Mouse (Mus musculus) embryonic facial prominence, embryonic 14.5 days (tissue): ENCODE data around the gene Eddm3b. TPM values are rescaled to one million over a fixed set of nuclear protein-coding genes. Genes with fewer than 3 reads are reported as not detected.
"Not testable (repeated sequence)": the region's sequence is repeated elsewhere in the genome, so short reads cannot be mapped to it uniquely, and the experiment has no call there.

Experiments
- ATAC-seq: fragments of 200-750 bp; cut with Nextera tagmentation; 2 replicates; pipeline ENCODE4 v1.8.0; 2017; ENCODE audit warnings: low read depth, moderate number of reproducible peaks, moderate TSS enrichment
- DNase-seq: peaks from one replicate; pipeline ENCODE4 v3.0.0-alpha.2; 2015; ENCODE audit warnings: low spot score
- H3K27ac ChIP-seq: fragments of 300-500 bp; sonication (generic); replicated peaks from 2 replicates; pipeline ENCODE4 v1.5.1; 2014; ENCODE audit warnings: low read depth, mild to moderate bottlenecking, low read length, moderate library complexity
- H3K27me3 ChIP-seq: fragments of 300-500 bp; sonication (generic); replicated peaks from 2 replicates; pipeline ENCODE4 v1.6.1; 2014; ENCODE audit warnings: low read length; ENCODE audit not compliant: control insufficient read depth, insufficient read depth
- H3K36me3 ChIP-seq: fragments of 300-500 bp; sonication (generic); 2 replicates; pipeline ENCODE4 v1.6.1; 2014; ENCODE audit warnings: low read length, mixed read lengths; ENCODE audit not compliant: control insufficient read depth, insufficient read depth
- H3K4me1 ChIP-seq: fragments of 300-500 bp; sonication (generic); 2 replicates; pipeline ENCODE4 v1.6.1; 2014; ENCODE audit warnings: antibody characterized with exemption, low read length; ENCODE audit not compliant: control insufficient read depth, insufficient read depth
- H3K4me2 ChIP-seq: fragments of 300-500 bp; sonication (generic); 2 replicates; pipeline ENCODE4 v1.6.1; 2014; ENCODE audit warnings: low read depth, mild to moderate bottlenecking, low read length, moderate library complexity, mixed read lengths
- H3K4me3 ChIP-seq: fragments of 300-500 bp; sonication (generic); 2 replicates; pipeline ENCODE4 v1.5.1; 2014; ENCODE audit warnings: low read depth, mild to moderate bottlenecking, low read length
- H3K9ac ChIP-seq: fragments of 300-500 bp; sonication (generic); 2 replicates; pipeline ENCODE4 v1.6.1; 2014; ENCODE audit warnings: low read depth, mild to moderate bottlenecking, low read length, moderate library complexity, mixed read lengths
- H3K9me3 ChIP-seq: fragments of 300-500 bp; sonication (generic); 2 replicates; pipeline ENCODE4 v1.6.1; 2016; ENCODE audit warnings: low read length; ENCODE audit not compliant: control insufficient read depth
- WGBS: fragments of 180-500 bp; shearing (Covaris S2); extraction: QIAGEN DNeasy Blood & Tissue Kit; methylation state at CpG from one replicate; pipeline ENCODE4 v1.1.7; 2014; 5-methylcytosine and 5-hydroxymethylcytosine counted together
- polyA plus RNA-seq: library from polyadenylated mRNA; unstranded; fragments of >200 nt; fragmentation: Nextera tagmentation; extraction: Ambion mirVana; gene quantifications from 2 replicates; pipeline ENCODE4 v1.2.1, GENCODE M21; 2014

Eddm3b gene
- polyA plus RNA-seq, 1 experiment from 2014 or later, result not detected

DNA sequence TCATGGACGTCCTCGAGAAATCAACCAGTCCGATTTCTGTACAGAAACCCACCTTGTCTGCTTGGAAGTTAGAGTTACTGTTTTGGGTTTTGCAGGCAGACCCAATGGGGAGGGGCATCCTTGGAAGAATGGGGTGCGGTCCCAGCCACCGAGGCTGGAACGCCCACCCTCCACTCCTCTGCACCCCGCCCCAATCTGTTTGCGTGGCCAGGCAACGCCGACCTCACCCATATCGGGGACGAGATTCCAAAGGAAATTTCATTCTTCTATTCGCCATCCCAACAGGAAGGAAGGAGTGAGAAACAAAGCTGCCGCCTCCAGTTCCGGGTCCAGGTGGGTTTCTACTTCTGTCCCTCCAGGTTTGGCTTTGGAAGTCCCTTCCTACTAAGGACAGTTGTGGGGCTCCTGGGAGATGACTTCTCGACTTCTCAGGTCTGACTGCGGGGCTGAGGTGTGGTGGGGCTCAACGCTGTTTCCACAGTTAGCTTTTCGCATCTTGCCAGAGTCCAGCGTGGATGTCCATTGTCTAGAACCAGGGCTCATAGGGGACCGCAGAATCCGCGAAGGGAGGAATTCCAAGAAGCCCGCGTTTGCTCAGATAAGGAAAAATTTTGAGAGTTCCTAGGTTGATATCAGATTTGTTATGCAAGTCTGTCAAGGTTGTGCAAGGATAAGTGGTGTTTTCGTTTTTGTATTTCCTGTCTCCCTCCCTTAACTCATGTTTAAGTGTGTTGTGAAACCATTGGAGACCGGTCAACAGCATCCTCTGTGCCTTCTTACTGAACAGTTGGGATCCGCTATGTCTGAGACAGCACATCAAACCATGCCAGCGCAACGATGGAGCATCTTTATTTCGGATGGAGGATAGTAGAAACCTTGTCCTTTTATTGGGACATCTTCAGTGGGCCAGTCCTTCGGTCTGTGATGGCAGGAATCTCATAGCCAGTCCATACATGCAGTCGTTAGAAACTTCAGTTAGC lies 23.0 kb upstream of the Eddm3b start, which contains the start of the genes Rnase4 and Ang:
TSS of gene Rnase4 (plus strand) at position 157 of the 980 bp plus-strand sequence.
TSS of gene Ang (plus strand) at position 230 of the 980 bp plus-strand sequence.
- Histone ChIP-seq H3K27ac (peak within 1 kb of the TSS; percentile 89), H3K9me3 (no peaks in the 10 kb centered on the region), H3K36me3 (no peaks in the 10 kb centered on the region), H3K4me1 (peaks cover 3% of the 10 kb centered on the region; the same call in 1 of the 2 replicates), H3K27me3 (no peaks in the 10 kb centered on the region), H3K4me2 (peak within 1 kb of the TSS; percentile 67), H3K9ac (peak within 1 kb of the TSS; percentile 72), H3K4me3 (peak within 1 kb of the TSS; percentile 55)
- WGBS, result 5% methylated on average over 33 of the region's 33 CpGs
- ATAC-seq (peak; percentile 36), DNase-seq (peak; percentile 87)

DNA sequence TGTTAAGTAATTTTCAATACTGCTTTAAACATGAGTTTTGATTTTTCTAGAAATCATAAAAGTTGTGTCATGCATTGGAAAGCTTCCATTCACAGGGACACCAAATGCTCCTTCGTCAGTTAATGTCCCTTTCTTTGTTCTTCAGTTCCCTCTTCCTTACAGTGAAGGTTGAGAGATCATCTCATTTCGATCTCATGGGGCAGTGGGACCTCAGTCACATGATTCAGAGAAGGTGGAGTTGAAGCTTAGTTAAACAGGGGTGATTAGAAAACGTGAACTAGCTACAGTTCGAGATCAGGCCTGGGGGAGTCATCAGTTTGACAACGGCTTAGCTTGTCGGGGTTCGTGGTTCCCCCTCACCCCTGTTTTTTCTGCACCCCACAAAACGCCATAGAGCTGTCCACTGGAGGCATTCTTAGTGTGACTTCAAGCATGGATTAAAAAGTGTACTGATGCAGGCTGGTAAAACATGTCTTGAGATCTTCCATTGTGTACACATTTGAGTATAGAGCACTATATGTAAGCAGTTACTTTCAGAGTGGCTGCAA lies 22.1 kb upstream of the Eddm3b start:
- Histone ChIP-seq H3K4me3 (peak overlapping the region; percentile 55), H3K9me3 (no peaks in the 10 kb centered on the region), H3K27ac (no peak overlapping the region), H3K27me3 (no peaks in the 10 kb centered on the region), H3K9ac (peak overlapping the region; percentile 26; the same call in 1 of the 2 replicates), H3K4me2 (peak overlapping the region; percentile 67), H3K36me3 (no peaks in the 10 kb centered on the region), H3K4me1 (peaks cover 3% of the 10 kb centered on the region; the same call in 1 of the 2 replicates)
- ATAC-seq (no peak), DNase-seq (no peak)
- WGBS, result 42% methylated on average over 8 of the region's 8 CpGs

DNA sequence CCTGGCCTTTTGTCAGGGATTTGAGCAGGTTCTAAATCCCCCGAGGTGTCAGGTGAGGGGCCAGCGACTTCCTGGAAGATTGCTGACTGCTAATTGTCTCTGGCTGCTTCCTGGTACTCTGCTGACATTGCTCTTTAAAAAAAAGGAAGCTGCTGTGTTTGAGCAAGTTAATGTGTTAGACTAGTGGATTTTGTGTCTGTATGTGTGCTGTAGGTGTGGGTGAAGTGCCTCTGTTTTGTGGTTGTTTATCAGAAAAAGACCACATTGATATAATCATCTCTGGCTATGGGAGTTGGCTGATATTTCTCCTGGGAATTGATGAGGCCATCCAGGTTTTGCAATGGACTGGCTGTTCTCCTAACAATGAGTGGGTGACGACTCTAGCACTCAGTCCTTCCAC lies 20.7 kb upstream of the Eddm3b start:
- Histone ChIP-seq H3K4me3 (no peak overlapping the region), H3K9me3 (no peaks in the 10 kb centered on the region), H3K9ac (no peak overlapping the region), H3K36me3 (no peaks in the 10 kb centered on the region), H3K4me1 (peaks cover 3% of the 10 kb centered on the region; the same call in 1 of the 2 replicates), H3K27ac (no peak overlapping the region), H3K4me2 (no peak overlapping the region), H3K27me3 (no peaks in the 10 kb centered on the region)
- ATAC-seq (no peak), DNase-seq (peak; percentile 40)
- WGBS, result 23% methylated on average over 3 of the region's 3 CpGs

DNA sequence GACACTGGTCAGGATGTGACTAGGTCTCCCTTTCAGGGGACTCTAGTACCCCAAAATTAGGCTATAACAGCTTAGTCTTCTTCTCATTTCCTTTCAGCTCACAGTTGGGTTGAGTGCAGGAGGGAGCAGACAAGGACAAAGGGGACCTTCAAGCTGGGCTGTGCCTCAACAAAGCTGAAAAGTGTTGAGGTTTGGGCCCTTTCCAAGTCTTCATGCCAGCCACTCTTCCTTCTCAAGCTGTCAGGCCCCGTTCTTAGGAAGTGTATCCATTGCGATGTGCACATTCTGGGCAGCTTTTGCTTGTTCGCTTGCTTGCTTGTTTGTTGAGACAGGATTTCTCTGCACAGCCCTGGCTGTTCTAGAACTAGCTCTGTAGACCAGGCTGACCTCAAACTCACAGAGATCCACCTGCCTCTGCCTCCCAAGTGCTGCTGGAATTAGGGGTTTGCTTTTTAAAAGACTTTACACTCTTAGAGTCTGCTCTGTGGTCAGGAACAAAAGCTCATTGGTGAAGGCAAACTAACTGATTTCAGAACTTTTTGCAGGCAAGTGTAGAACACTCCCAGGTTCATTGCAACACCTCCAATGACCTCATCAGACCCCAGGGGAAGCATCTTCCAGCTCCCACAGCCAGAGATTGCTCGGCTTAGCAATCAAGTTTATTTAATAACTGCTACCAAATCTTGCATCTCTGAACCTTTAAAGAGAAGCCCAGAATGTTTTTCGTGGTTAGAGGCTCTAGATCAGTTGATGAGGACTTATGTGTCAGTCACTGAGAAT lies 19.9 kb upstream of the Eddm3b start:
- ATAC-seq (no peak), DNase-seq (no peak)
- peaks cover 3% of the 10 kb centered on the region; the same call in 1 of the 2 replicates for H3K4me1 ChIP-seq
- WGBS, result 75% methylated on average over 5 of the region's 5 CpGs
- no peak overlapping the region for H3K4me3 ChIP-seq
- no peaks in the 10 kb centered on the region for H3K27me3 ChIP-seq
- H3K9me3 ChIP-seq, result no peaks in the 10 kb centered on the region
- H3K4me2 ChIP-seq, result no peak overlapping the region
- no peak overlapping the region for H3K9ac ChIP-seq
- no peak overlapping the region for H3K27ac ChIP-seq
- H3K36me3 ChIP-seq, result no peaks in the 10 kb centered on the region

DNA sequence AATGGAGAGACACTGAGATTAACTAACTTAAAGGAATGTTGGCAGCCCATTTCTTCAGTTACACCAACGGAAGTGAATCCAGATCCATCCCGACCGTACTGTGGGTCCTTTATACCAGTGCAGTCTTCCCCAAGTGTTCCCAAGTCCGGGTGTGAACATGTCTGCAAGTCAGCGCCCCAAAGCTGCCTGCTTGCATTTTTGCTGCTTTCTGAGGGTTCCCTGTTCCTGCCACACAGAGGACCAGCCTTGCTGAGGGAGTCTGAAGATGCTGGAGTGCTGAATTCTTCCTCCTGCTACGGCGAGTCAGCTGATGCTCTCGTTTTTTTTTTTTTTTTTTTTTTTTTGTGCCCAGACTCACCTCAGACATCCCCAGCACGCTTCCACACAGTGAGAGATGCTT lies 19.3 kb upstream of the Eddm3b start:
- Histone ChIP-seq H3K27me3 (no peaks in the 10 kb centered on the region), H3K9ac (no peak overlapping the region), H3K27ac (no peak overlapping the region), H3K4me2 (no peak overlapping the region), H3K9me3 (no peaks in the 10 kb centered on the region), H3K4me1 (peaks cover 3% of the 10 kb centered on the region; the same call in 1 of the 2 replicates), H3K36me3 (no peaks in the 10 kb centered on the region), H3K4me3 (no peak overlapping the region)
- WGBS, result 56% methylated on average over 9 of the region's 9 CpGs
- no peak for DNase-seq
- no peak for ATAC-seq

DNA sequence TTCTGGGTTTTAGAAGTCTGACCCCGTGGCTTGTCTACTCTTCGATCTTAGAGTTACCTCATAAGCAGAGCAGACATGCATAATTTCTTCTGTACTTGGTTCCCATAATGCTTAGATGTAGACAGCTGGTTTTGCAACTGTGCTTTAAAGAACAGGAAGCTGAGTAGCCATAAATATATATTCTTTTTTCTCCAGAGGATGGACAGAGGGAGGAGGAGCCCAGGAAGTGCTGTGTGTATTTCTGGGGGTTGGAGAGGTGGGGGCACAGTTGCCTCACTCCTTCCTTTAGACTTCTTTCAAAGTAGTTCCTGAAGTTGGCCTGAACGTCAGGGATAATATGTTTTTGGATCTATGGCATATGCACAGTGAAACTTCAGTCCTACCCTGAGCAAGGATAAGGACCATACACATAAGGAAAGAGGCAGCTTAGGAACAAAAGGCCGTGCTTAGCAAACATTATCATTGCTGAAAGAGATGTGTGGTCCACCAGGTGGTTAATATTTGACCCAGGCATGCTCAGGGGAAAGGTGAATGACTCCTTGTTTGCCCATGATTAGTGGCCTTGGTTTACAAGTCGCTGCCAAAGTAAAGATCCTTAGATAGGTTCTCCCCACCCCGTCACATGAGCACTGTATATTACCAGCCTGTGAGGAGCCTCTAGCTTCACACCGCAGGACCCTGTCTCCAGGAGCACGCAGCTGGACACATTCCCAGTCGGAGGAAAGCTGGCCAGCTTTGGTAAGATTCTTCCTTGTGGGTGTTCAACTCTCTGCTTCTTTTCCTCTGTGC lies 18.3 kb upstream of the Eddm3b start:
- Histone ChIP-seq H3K27ac (no peak overlapping the region), H3K4me1 (peaks cover 3% of the 10 kb centered on the region; the same call in 1 of the 2 replicates), H3K36me3 (no peaks in the 10 kb centered on the region), H3K27me3 (no peaks in the 10 kb centered on the region), H3K9me3 (no peaks in the 10 kb centered on the region), H3K4me3 (no peak overlapping the region), H3K9ac (no peak overlapping the region), H3K4me2 (no peak overlapping the region)
- 61% methylated on average over 9 of the region's 9 CpGs for WGBS
- ATAC-seq, result no peak
- no peak for DNase-seq

DNA sequence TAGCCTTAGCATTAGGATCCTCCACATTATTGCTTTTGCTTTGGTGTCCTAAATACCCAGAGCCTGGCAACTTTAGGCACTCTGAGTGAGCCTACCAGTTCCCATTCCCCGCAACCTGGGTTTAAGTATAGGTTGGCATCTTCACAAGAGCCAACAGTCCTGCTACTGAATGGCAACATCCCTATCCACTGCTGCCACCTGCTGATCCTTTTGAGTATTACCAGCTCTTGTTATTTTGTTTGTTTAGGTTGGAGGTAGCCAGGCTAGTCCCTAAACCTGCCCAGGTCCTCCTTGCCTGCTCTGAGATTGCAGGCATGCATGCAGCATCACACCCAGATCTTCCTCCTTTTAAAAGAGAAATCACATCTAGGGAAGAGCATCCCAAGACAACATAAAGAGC lies 15.9 kb upstream of the Eddm3b start:
- peak; percentile 64; the same call in 1 of the 2 replicates for ATAC-seq
- not testable (repeated sequence) for H3K27me3 ChIP-seq
- WGBS, result 69% methylated on average over 1 of the region's 1 CpGs

More for the DNA sequence above, 15.9 kb upstream of the Eddm3b start:
- H3K4me1 ChIP-seq, H3K27ac ChIP-seq, H3K4me3 ChIP-seq, H3K9ac ChIP-seq, H3K36me3 ChIP-seq, H3K9me3 ChIP-seq, H3K4me2 ChIP-seq: not testable (repeated sequence)
- peak; percentile 37 for DNase-seq
